In the genomic region with DNA sequence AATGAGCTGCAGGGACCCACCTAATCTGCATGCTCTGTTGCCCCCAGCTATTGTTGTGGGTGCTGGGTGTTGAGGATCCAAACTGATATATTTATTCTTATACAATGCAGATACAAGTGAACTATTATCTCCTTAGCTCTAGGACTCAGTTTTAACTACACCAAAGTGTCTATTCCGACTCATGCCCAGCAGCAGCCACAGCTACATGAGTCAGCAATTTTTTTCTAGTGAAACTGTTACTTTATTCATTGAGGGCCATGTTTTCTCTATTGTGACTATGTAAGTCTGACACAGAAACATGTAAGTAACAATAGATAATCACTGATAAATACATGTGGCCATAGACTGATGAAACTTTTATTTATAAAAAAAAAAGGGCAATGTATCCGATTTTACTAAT, we compare ENCODE assay signal across 19 mouse cellular contexts.
DNase-seq lines count a peak whose midpoint lies in the region; ATAC-seq and TF ChIP-seq lines count a peak whose summit lies in the region.
"Had no signal": no experiment of that assay in that cellular context is flagged by ENCODE, and none has a peak within 500 bp of the region (broad histone marks: within the 10 kb centered on the region; RNA-seq: fewer than 3 reads in every experiment).

No protein-coding gene starts in this region.

- peak overlapping the region; percentile 64 for H3K4me3 ChIP-seq in megakaryocyte, embryonic 14.5 days (replicated peaks)
- H3K4me3 ChIP-seq in cortical plate, adult 2 months (ENCODE audit: insufficient read depth, low read length): no peak overlapping the region
- no peak overlapping the region for H3K4me3 ChIP-seq in midbrain, embryonic 14.5 days (replicated peaks; ENCODE audit: low read depth, low read length)
- H3K4me3 ChIP-seq: embryonic facial prominence, embryonic 12.5 days; heart, embryonic 12.5 days; hindbrain, embryonic 12.5 days had no signal

- H3K27me3 ChIP-seq in megakaryocyte, embryonic 14.5 days (replicated peaks): no peaks in the 10 kb centered on the region
- no peaks in the 10 kb centered on the region for H3K27me3 ChIP-seq in midbrain, embryonic 14.5 days (ENCODE audit: control insufficient read depth, insufficient read depth, low read length)
- H3K27me3 ChIP-seq: embryonic facial prominence, embryonic 12.5 days; heart, embryonic 12.5 days; hindbrain, embryonic 12.5 days had no signal

- peak overlapping the region; percentile 5; the same call in 1 of the 2 replicates for H3K27ac ChIP-seq in cortical plate, adult 2 months (ENCODE audit: insufficient read depth, low read length)
- no peak overlapping the region for H3K27ac ChIP-seq in midbrain, embryonic 14.5 days (replicated peaks; ENCODE audit: low read depth, low read length)
- H3K27ac ChIP-seq: embryonic facial prominence, embryonic 12.5 days; hindbrain, embryonic 12.5 days had no signal

- intact Hi-C loops in gastrocnemius, postnatal 36 days (cut with DNase I): no loop called here

- no peak overlapping the region for H3K9ac ChIP-seq in midbrain, embryonic 14.5 days (replicated peaks; ENCODE audit: low read length)
- H3K9ac ChIP-seq: embryonic facial prominence, embryonic 12.5 days; heart, embryonic 12.5 days; hindbrain, embryonic 12.5 days had no signal

- H3K36me3 ChIP-seq in megakaryocyte, embryonic 14.5 days (replicated peaks; ENCODE audit: low read length): peaks cover 2% of the 10 kb centered on the region
- H3K36me3 ChIP-seq in midbrain, embryonic 14.5 days (ENCODE audit: control insufficient read depth, insufficient read depth, low read length): no peaks in the 10 kb centered on the region
- H3K36me3 ChIP-seq: embryonic facial prominence, embryonic 12.5 days; heart, embryonic 12.5 days; hindbrain, embryonic 12.5 days had no signal

- 86% methylated on average over 2 of the region's 2 CpGs for WGBS in midbrain, embryonic 14.5 days

- TF ChIP-seq CTCF in cortical plate, adult 2 months (IDR thresholded peaks at IDR 0.05; ENCODE audit: extremely low read depth, insufficient read depth, low read length): no peak

- no peak for ATAC-seq in megakaryocyte, adult 5-6 weeks (ENCODE audit: poor library complexity, severe bottlenecking)
- no peak for ATAC-seq in midbrain, embryonic 14.5 days (ENCODE audit: low FRiP score, low TSS enrichment)
- ATAC-seq: CD4-positive, CD25-positive, alpha-beta regulatory T cell, adult 4 months; forebrain, embryonic 16.5 days; hindbrain, embryonic 16.5 days; inflammation-experienced regulatory T-cells, adult 6 months; intestine, postnatal 0 days had no signal

- H3K9me3 ChIP-seq in megakaryocyte, embryonic 14.5 days: no peaks in the 10 kb centered on the region
- H3K9me3 ChIP-seq in midbrain, embryonic 14.5 days (ENCODE audit: control insufficient read depth, low read length): no peaks in the 10 kb centered on the region
- H3K9me3 ChIP-seq: embryonic facial prominence, embryonic 12.5 days; heart, embryonic 12.5 days; hindbrain, embryonic 12.5 days had no signal

- no peak for TF ChIP-seq POLR2A in cortical plate, adult 2 months (IDR thresholded peaks at IDR 0.05; ENCODE audit: extremely low read depth, insufficient read depth, low read length)

- DNase-seq in MEL-GATA-1-ER (ENCODE audit: extremely low read depth, low read depth): peak; percentile 1
- DNase-seq in midbrain, embryonic 14.5 days: no peak
- DNase-seq in gastrocnemius, postnatal 36 days: no peak
- DNase-seq in Muller cell, postnatal 12 days (ENCODE audit: inconsistent ontology term): no peak
- DNase-seq: adrenal gland, postnatal 14 days; cerebellum, adult 2 months; cerebellum, postnatal 10 days; gastrocnemius, postnatal 10 days had no signal

- no peak overlapping the region for H3K4me2 ChIP-seq in midbrain, embryonic 14.5 days (ENCODE audit: low read length)
- H3K4me2 ChIP-seq: embryonic facial prominence, embryonic 12.5 days; heart, embryonic 12.5 days; hindbrain, embryonic 12.5 days had no signal

- H3K4me1 ChIP-seq in megakaryocyte, embryonic 14.5 days: peaks cover 68% of the 10 kb centered on the region
- H3K4me1 ChIP-seq in cortical plate, adult 2 months (ENCODE audit: control insufficient read depth, insufficient read depth, low read length): peaks cover 21% of the 10 kb centered on the region
- H3K4me1 ChIP-seq in midbrain, embryonic 14.5 days (ENCODE audit: control insufficient read depth, insufficient read depth, low read length): peaks cover 5% of the 10 kb centered on the region; the same call in 1 of the 2 replicates
